Mouse (Mus musculus) cerebellum, adult 11-12 months (tissue): ENCODE measurements around the gene Psmc2.
A peak's percentile ranks its signal among the peaks of the same experiment; 100 is the strongest.

Source experiments
- DNase-seq: peaks from one replicate; pipeline ENCODE4 v3.0.0; 2022

The Psmc2 gene

DNA sequence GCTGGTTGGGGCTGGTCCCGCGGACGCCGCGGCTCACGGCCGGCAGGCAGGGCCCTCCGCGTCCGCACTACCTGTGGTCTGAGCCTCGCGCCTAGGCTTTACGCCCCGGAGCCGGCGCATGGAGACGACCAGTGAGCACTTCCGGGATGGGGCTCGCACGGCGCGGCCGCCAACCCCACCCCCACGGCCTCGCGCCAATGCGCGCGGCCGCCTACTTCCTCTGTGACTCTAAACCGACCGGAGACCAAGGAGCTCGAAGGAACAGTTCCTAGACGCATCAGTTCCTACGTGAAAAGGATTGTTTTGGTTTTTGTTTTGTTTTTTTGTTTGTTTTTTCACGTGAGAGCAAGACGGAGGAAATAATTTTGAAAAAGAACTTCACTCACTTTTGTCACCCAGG lies at the start of gene Psmc2, which contains the start of gene Dnajc2:
TSS of gene Psmc2 (plus strand) at position 231 of the 400 bp plus-strand sequence.
TSS of gene Dnajc2 (minus strand) at position 199 of the 400 bp plus-strand sequence.
- peak; percentile 91 for DNase-seq

DNA sequence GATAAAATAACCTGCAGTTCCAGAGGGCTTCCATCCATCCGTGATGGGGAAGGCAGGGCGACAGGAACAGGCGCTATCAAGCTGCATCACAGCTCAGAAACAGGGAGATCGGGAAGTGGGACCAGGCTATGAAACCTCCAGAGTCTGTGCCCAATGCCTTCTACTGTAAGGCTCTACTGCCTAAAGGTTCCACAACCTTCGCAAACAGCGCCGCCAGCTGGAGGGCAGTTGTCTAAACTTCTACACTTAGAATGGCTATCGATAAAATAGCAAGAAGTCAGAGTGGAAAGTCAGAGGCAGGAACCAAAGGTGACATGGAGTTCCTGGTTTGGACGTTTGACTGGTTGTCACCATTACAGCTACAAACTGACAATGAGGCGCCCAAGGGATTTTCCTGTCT lies 49.5 kb upstream of the Psmc2 start:
- DNase-seq: peak; percentile 38

DNA sequence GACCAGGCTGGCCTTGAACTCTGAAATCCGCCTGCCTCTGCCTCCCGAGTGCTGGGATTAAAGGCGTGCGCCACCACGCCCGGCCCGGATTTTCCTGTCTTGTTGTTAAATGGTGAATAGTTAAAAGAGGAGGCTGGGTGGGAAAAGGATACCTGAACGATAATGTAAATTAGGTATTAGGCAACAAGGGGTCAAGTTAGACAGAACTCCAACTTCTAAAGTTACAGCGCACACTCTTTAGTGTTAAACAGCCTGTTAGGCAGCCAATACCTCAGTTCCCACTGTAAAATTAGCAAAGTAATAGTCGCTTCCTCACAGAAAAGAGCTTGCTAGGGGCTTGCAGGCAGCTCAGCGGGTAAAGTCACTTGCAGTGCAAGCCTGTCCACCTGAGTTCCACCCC lies 49.0 kb upstream of the Psmc2 start:
- no peak for DNase-seq

- peak; percentile 87 for DNase-seq
These were observed 48.0 kb upstream of the Psmc2 start, which contains the start of gene Pmpcb for GRCm38 (mm10) chr5:21736956-21737585. Gene Pmpcb (plus strand): TSS chr5:21737141.

DNA sequence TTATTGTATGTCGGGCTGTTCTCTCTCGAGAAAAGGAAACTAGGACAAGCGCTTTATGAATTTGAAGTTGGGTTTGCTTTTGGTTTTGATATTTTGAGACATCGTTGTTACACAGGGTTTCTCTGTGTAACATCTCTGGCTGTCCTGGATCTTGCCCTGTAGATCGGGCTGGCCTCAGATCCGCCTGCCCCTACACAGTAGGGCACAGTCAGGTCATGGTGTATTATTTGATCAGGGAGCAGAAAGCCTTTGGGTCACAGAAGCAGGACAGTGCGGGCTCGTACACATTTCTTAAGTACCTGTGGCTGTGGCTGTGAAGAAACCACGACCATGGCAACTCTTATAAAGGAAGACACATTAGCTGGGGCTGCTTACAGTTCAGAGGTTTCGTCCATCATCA lies 47.5 kb upstream of the Psmc2 start:
- no peak for DNase-seq

DNA sequence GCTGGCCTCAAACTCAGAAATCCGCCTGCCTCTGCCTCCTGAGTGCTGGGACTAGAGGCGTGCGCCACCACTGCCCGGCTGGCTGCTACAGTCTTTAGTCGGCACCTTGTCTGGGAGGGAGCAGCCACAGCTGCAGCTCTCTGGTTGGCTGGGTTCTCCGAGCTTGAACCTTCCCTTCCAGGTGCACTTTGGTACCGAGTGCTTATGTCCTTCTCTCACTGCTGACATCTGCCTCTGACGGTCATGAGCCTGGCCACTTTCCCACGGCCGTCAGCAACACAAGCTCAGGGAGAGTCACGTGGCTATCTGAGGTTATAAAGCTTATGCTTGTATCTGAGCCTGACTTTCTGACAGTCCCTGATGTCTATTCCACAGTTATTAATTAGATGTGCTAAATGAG lies 46.0 kb upstream of the Psmc2 start:
- no peak for DNase-seq

DNA sequence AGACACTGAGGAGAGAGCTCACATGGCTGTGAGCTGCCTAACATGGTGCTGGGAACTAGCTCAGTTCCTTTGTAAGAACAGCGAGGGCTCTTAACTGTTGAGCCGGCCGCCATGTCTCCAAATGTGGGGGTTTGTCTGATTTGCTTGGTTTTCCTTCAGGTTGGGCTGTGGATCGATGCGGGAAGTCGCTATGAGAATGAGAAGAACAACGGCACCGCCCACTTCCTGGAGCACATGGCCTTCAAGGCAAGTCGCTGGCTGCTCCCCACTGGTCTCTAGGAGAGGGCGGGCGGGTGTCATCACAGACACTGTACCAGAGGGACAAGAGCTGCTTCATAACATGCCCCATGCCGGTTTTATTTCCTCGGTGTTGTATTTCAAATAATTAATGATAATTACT lies 45.2 kb upstream of the Psmc2 start:
- DNase-seq: no peak

GRCm38 (mm10) chr5:21743606-21744005 lies 41.5 kb upstream of the Psmc2 start:
- DNase-seq: no peak

GRCm38 (mm10) chr5:21744651-21745050 lies 40.4 kb upstream of the Psmc2 start:
- no peak for DNase-seq

DNA sequence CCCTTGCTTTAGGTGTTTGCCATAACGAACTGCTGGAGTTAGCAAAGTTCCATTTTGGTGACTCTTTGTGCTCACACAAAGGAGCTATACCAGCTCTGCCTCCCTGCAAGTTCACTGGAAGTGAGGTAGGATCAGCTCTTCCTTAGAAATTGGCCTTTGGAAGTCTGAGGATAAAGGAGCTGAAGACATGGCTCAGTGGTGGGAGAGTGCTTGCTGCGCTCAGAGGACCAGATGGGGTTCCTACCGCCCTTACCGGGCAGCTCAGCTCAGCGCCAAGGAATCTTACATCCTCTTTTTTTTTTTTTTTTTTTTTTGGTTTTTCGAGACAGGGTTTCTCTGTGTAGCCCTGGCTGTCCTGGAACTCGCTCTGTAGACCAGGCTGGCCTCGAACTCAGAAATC lies 39.1 kb upstream of the Psmc2 start:
- DNase-seq: no peak

- no peak for DNase-seq
These were observed 16.6 kb upstream of the Psmc2 start for GRCm38 (mm10) chr5:21768506-21768905.

GRCm38 (mm10) chr5:21769841-21770240 lies 15.2 kb upstream of the Psmc2 start:
- DNase-seq: no peak

- no peak for DNase-seq
These were observed 8.6 kb upstream of the Psmc2 start for GRCm38 (mm10) chr5:21776491-21776890.

DNA sequence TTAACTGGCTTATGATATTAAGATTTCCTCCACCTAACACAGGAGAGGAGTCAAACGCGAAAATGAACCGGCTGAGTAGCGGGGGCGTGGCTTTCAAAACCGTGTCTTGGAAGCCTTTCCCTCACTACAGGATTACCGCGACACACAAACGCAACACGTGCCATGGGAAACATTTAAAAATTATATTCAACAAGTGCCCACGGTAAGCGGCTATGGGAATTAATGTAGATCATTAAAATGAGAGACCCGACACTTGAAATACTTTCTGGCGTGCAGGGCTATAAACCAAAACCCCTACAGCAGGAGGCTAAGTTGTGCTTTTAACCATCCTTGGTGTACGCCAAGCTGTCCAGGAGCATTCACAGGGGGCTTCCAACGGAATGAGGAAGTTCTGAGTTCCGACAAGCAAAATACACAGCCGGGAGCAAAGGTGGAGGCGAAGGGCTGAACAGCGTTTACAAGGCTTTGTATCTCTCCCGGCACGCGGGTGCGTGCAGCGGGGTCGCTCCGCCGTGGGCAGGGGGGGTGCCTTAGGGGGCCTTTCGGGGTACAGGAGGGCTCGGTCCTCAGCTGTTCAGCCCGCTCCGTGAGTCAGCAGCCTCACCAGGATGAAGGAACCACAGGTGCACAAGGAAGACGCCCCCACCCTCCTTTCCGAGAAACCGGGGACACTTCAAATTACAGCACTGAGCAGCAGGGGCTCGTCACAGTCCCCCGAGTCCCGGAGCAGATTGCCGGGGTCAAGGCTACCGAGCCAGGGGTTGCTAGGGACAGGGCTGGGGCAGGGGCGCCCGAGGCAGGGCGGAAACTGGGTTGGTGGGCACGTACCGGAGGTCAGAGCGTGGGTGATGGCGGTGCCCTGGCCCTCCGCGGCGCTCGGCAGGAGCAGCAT lies 676 bp upstream of the Psmc2 start:
- DNase-seq: peak; percentile 18

GRCm38 (mm10) chr5:21785776-21786175 lies 693 bp downstream of the Psmc2 start:
- no peak for DNase-seq

- DNase-seq: peak; percentile 90
These were observed 1.4 kb downstream of the Psmc2 start for GRCm38 (mm10) chr5:21786258-21787185.

DNA sequence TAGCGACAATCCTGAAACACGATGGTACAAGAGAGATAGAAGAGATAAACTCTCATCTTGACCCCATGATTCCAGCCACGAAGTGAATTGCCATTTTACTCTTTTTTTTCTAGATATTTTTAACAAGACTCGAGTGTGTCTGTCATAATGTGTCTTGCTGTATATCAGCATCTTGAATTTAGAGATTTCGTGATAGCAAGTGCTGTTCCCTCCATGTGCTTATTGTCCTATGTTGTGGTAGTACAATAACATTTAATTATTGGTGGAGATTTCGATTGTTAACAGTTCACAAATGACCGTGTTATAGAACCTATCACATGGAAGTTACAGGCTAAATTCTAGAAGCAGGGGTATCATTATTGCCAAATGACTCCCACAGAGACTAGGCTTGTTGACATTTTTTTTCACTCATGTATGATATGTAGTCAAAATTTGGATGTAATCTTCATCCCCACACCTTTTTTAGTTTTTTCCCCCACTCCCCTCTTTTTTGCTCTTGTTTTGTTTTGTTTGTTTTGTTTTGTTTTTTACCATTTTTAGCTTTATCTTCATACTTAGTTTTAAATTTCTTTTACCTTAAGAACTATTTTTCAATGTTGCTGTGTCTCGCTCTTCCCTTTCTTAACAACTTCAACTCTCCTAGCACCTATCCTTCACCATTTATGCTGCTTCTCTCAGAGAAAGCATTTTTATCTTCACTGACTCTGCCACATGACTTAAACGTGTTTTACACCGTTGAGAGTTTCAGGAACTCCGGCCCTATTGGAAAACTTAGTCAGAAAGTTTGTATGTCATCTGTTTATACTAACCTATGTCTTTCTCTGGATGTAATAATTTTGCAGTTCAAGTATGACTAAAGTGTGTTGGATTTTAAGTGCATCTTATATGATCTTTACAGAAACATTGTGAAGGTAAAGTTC lies 2.4 kb downstream of the Psmc2 start:
- no peak for DNase-seq

GRCm38 (mm10) chr5:21789061-21789460 lies 4.0 kb downstream of the Psmc2 start:
- DNase-seq: no peak

DNA sequence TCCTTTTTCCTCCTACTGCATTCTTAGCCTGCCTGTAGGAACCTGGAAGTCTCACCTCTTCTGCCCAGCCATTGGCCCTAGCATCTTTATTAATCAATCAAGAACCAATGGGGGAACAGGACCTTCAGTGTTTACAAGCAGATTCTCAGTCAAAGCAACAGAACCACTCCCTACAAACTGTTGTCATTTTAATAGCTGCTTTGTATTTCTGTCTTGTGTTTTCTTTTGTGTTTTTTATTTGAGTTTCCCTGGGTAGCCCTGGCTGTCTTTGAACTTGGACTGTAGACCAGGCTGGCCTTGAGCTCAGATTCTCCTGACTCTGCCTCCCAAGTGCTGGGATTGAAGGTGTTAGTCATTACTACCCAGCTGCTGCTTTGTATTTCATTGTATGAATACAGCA lies 7.1 kb downstream of the Psmc2 start:
- no peak for DNase-seq

GRCm38 (mm10) chr5:21802907-21803306 lies 17.8 kb downstream of the Psmc2 start:
- DNase-seq: no peak

- DNase-seq: no peak
These were observed 18.7 kb downstream of the Psmc2 start for GRCm38 (mm10) chr5:21803691-21804188.

- no peak for DNase-seq
These were observed 19.8 kb downstream of the Psmc2 start for GRCm38 (mm10) chr5:21804837-21805236.
